Mouse (Mus musculus): ENCODE measurements at regions not wholly inside any gene's neighbourhood (a gene's known extent, or its start where the extent isn't known, plus 50 kb on each side); places are given as distances from the start of the nearest gene placed in this dataset.

- no peak for TF ChIP-seq ZC3H11A (IDR thresholded peaks at IDR 0.05; ENCODE audit: borderline replicate concordance, low read depth, low read length)
- no peak for TF ChIP-seq CHD2 (IDR thresholded peaks at IDR 0.05; ENCODE audit: low read depth, low read length)
- TF ChIP-seq MAFK (IDR thresholded peaks at IDR 0.05; ENCODE audit: insufficient read depth, low read depth, low read length), result no peak
Measured at GRCm38 (mm10) chr5:7540646-7541038, 196.1 kb upstream of the Zfp804b start.
